Mouse (Mus musculus): ENCODE data around the gene Gm45234.

DNA sequence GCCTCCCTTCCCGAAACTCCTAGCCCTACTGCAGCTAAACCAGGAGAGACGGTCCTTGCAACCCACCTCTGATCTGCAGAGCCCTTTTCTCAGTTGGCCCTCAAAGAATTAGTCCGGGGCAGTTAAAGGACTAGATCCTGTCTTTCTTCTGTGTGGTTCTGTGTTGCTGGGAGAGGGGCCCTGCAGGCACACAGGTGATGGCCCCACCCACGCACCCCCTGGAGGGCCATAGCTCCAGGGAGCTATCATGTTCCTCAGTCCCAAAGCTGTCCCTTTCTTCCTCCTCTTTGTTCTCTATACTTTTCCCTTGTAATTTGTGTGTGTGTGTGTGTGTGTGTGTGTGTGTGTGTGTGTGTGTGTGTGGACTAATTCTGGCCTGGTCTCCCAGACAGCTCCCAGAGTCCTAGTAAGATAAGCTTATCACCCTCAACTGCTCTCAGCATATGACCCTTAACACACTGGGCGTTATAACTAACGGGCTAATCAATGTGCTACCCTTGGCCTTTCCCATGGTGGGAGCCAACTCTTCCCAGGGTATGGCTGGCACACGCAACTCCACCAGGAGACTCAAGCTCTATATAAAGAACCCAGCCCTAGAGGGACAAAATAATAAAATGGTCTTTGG, 36.4 kb downstream of the Gm45234 start:
- TF ChIP-seq POLR2A (IDR thresholded peaks at IDR 0.05; ENCODE audit: borderline replicate concordance, insufficient read depth, low read length) = no peak
- no peak for TF ChIP-seq CTCF (IDR thresholded peaks at IDR 0.05; ENCODE audit: borderline replicate concordance, insufficient read depth, low read depth, low read length)
